Mouse (Mus musculus) bone marrow macrophage, adult 2 months (primary cell): ENCODE measurements around the gene Rbm44.

ENCODE experiments used
- CTCF ChIP-seq: IDR thresholded peaks from 2 replicates; pipeline ENCODE4 v1.5.1; 2012; ENCODE audit warnings: low read depth, mild to moderate bottlenecking, low read length, moderate library complexity
- POLR2A ChIP-seq: IDR thresholded peaks from 2 replicates; pipeline ENCODE4 v1.6.1; 2012; ENCODE audit warnings: mild to moderate bottlenecking, low read depth, low read length, borderline replicate concordance

- TF ChIP-seq POLR2A (no peak), CTCF (no peak)
Measured at GRCm38 (mm10) chr1:91109302-91109701, 35.6 kb upstream of the Rbm44 start.
